Mouse (Mus musculus): Measurements from ENCODE around the gene Bik.

DNA sequence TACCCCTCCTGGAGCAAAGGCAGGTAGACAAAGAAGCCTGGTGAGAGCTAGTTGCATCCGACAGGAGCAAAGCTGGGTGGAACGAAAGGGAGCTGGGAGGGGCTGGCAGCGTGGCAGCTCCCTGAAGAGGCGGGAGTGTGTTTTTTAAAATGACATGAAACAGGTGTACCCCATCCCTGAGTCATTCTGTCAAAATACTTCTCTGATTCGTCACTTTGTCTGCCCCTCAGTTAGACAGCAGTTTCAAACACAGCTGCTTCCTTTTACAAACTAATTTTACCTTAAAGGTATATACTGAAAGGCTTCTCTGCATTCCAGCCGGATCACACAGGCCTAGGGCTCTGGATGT, 32.1 kb upstream of the Bik start:
- TF ChIP-seq EP300 (IDR thresholded peaks at IDR 0.05; ENCODE audit: low read depth), result no peak
- no peak for TF ChIP-seq CTCF (IDR thresholded peaks at IDR 0.05; ENCODE audit: low read depth)

Data from heart, postnatal 0 days (tissue).